Mouse (Mus musculus) lung, embryonic 16.5 days (tissue): ENCODE measurements around the gene Psme2. TPM values are rescaled to one million over a fixed set of nuclear protein-coding genes. Genes with fewer than 3 reads are reported as not detected.

ENCODE experiments used
- ATAC-seq: fragments of 200-750 bp; cut with Nextera tagmentation; 2 replicates; pipeline ENCODE4 v1.8.0; 2017; ENCODE audit warnings: low read depth, mild to moderate bottlenecking, moderate library complexity
- H3K27ac ChIP-seq: fragments of 300-500 bp; sonication (generic); 2 replicates; pipeline ENCODE4 v1.5.1; 2014; ENCODE audit warnings: mild to moderate bottlenecking, control low read depth, low read length
- H3K27me3 ChIP-seq: fragments of 300-500 bp; sonication (generic); 2 replicates; pipeline ENCODE4 v1.6.1; 2014; ENCODE audit warnings: low read depth, low read length, mixed read lengths; ENCODE audit not compliant: control insufficient read depth, insufficient read depth
- H3K36me3 ChIP-seq: fragments of 300-500 bp; sonication (generic); 2 replicates; pipeline ENCODE4 v1.6.1; 2014; ENCODE audit warnings: low read length; ENCODE audit not compliant: control insufficient read depth, insufficient read depth
- H3K4me1 ChIP-seq: fragments of 300-500 bp; sonication (generic); replicated peaks from 2 replicates; pipeline ENCODE4 v1.6.1; 2014; ENCODE audit warnings: low read length, mixed read lengths; ENCODE audit not compliant: control insufficient read depth, insufficient read depth
- H3K4me2 ChIP-seq: fragments of 300-500 bp; sonication (generic); 2 replicates; pipeline ENCODE4 v1.6.1; 2014; ENCODE audit warnings: low read depth, low read length, control low read depth
- H3K4me3 ChIP-seq: fragments of 300-500 bp; sonication (generic); 2 replicates; pipeline ENCODE4 v1.5.1; 2014; ENCODE audit warnings: mild to moderate bottlenecking, low read length, control low read depth
- H3K9ac ChIP-seq: fragments of 300-500 bp; sonication (generic); 2 replicates; pipeline ENCODE4 v1.6.1; 2014; ENCODE audit warnings: low read length, control low read depth
- H3K9me3 ChIP-seq: fragments of 300-500 bp; sonication (generic); 2 replicates; pipeline ENCODE4 v1.6.1; 2016; ENCODE audit warnings: low read length; ENCODE audit not compliant: control insufficient read depth
- WGBS: fragments of 180-500 bp; shearing (Covaris S2); extraction: QIAGEN DNeasy Blood & Tissue Kit; methylation state at CpG from one replicate; pipeline ENCODE4 v1.1.7; 2014; 5-methylcytosine and 5-hydroxymethylcytosine counted together
- polyA plus RNA-seq: library from polyadenylated mRNA; unstranded; fragments of >200 nt; fragmentation: Nextera tagmentation; extraction: Ambion mirVana; gene quantifications from 2 replicates; pipeline ENCODE4 v1.2.1, GENCODE M21; 2015

The Psme2 gene
- polyA plus RNA-seq, 1 experiment from 2014 or later: 250 TPM

DNA sequence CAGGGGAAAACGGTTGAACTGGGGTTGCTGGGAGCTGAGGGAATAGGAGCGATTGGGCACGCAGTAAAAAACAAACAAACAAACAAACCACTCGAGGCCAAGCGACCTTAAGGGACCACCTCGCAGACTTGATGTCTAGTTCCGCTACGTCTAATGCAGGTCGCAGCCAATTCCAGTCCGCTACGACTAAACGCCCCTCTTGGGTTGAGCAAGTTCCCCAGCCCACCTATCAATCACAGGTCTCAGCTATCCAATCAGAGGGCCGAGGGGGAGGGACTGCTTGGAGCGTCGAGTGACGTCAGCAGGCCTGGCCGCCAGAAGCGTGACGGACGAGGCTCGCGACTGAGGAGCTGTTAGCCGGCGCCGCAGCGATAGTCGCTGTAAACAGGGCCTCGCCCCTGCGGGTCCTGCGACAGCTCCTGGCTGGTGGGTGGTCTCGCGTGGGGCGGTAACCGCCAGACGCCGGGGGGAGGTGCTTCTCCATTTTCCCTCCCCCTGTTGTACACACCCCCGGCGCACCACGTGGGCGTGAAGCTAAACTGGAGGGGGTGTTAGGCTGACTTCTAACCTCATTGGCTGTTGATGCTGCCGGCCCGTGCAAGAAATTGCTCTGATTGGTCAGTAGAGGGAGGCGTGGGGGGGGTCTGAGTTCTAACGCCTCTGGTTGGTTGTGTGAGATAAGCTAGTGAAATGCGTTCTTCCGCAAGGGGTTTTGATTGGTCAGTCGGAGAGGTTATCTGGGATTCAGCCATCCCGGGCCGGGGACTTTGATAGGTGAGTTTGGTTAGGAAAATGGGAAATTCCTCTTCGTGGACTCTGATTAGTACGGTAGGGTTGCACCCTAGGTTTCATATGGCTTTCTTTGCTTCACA lies 30.5 kb downstream of the Psme2 start, which contains the start of gene A730061H03Rik:
Gene A730061H03Rik, minus strand, starts transcription at position 205 of the 872 bp plus-strand sequence.
- Histone ChIP-seq H3K4me2 (peak within 1 kb of the TSS; percentile 91), H3K27ac (peak within 1 kb of the TSS; percentile 100), H3K9ac (peak within 1 kb of the TSS; percentile 87), H3K36me3 (peaks cover 14% of the 10 kb centered on the region), H3K27me3 (no peaks in the 10 kb centered on the region), H3K4me3 (peak within 1 kb of the TSS; percentile 83), H3K4me1 (peaks cover 20% of the 10 kb centered on the region), H3K9me3 (no peaks in the 10 kb centered on the region)
- under 1% methylated on average over 51 of the region's 51 CpGs for WGBS
- ATAC-seq: peak; percentile 95

DNA sequence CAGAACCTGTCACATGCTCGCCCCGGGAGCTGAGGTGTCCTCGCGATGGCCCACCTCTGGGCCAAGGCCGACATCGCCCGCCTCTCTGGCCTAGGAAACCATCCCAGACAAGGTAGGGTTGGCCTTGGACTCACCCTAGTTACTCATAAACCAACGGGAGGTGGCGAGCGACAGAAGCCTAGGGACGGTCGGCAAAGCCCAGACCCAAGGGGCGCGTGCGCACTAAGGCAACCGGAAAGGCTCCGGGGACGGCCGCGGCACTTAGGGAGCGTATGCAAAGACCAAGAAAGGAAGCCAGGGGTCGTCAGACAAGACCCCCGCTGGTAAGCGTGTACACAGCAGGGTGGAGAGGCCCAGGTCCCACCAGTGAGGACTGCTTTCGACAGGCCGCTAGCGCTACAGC lies 31.1 kb downstream of the Psme2 start, which contains the start of gene Dcaf11:
Gene Dcaf11, plus strand, starts transcription at position 208 of the 403 bp plus-strand sequence.
- H3K27me3 ChIP-seq: no peaks in the 10 kb centered on the region
- no peaks in the 10 kb centered on the region for H3K9me3 ChIP-seq
- WGBS: under 1% methylated on average over 27 of the region's 27 CpGs
- H3K4me1 ChIP-seq: peaks cover 20% of the 10 kb centered on the region
- peak within 1 kb of the TSS; percentile 87 for H3K9ac ChIP-seq
- H3K27ac ChIP-seq: peak within 1 kb of the TSS; percentile 100
- peak; percentile 78 for ATAC-seq
- H3K4me2 ChIP-seq: peak within 1 kb of the TSS; percentile 91
- H3K36me3 ChIP-seq: peaks cover 10% of the 10 kb centered on the region
- peak within 1 kb of the TSS; percentile 83 for H3K4me3 ChIP-seq

GRCm38 (mm10) chr14:55558740-55559448 lies 32.0 kb downstream of the Psme2 start:
- no peaks in the 10 kb centered on the region for H3K27me3 ChIP-seq
- no peak overlapping the region for H3K9ac ChIP-seq
- 0 out of 2 replicates have a peak overlapping the region, but pooled peaks have one; percentile 17 for H3K27ac ChIP-seq
- no peak for ATAC-seq
- H3K4me2 ChIP-seq: peak overlapping the region; percentile 91
- no peak overlapping the region for H3K4me3 ChIP-seq
- H3K9me3 ChIP-seq: no peaks in the 10 kb centered on the region
- peaks cover 20% of the 10 kb centered on the region for H3K4me1 ChIP-seq
- peaks cover 1% of the 10 kb centered on the region; the same call in 1 of the 2 replicates for H3K36me3 ChIP-seq
- WGBS: 46% methylated on average over 6 of the region's 6 CpGs

GRCm38 (mm10) chr14:55557587-55557986 lies 33.3 kb downstream of the Psme2 start:
- Histone ChIP-seq H3K4me1 (peaks cover 20% of the 10 kb centered on the region), H3K4me3 (no peak overlapping the region), H3K4me2 (no peak overlapping the region), H3K9ac (no peak overlapping the region), H3K9me3 (no peaks in the 10 kb centered on the region), H3K27me3 (no peaks in the 10 kb centered on the region), H3K36me3 (no peaks in the 10 kb centered on the region), H3K27ac (0 out of 2 replicates have a peak overlapping the region, but pooled peaks have one; percentile 47)
- WGBS: 78% methylated on average over 3 of the region's 3 CpGs
- ATAC-seq: no peak

DNA sequence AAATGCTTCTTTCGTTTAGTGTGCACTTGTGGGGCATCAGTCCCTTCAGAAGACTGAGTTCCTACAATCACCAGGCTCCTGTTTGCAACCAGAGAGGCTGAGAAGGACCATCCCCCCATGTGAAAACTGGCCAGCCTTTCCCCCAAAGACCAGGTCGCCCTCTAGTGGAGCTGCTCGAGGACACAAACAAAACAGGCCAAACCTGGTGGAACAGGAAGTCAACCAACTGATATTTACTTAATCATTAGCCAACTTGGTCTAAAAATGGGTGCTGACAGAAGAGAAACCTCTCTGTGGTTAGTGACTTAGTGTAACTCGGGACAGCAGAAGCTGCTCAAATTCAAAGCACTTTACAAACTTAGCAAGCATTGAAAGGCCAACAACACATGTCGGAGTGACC lies 33.9 kb downstream of the Psme2 start:
- WGBS: 18% methylated on average over 5 of the region's 5 CpGs
- H3K36me3 ChIP-seq: no peaks in the 10 kb centered on the region
- ATAC-seq: no peak
- H3K4me2 ChIP-seq: no peak overlapping the region
- peak overlapping the region; percentile 47; the same call in 1 of the 2 replicates for H3K27ac ChIP-seq
- no peak overlapping the region for H3K4me3 ChIP-seq
- H3K9me3 ChIP-seq: no peaks in the 10 kb centered on the region
- H3K27me3 ChIP-seq: no peaks in the 10 kb centered on the region
- peaks cover 17% of the 10 kb centered on the region for H3K4me1 ChIP-seq
- H3K9ac ChIP-seq: no peak overlapping the region

DNA sequence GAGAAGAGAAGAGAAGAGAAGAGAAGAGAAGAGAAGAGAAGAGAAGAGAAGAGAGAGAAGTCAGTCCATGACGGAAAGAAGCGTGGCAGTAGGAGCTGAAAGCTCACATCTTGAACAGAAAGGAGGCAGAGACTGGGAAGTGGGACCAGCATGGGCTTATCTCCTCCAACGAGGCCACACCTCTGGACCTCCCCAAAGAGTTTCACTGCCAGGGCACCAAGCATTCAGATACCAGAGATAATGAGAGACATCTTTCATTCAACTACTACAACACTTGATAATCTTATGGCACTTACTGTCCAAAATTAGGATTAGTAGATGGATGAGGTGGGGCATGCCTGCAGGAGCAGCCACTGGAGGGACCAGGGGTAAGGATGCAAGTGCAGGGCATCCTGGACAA lies 35.1 kb downstream of the Psme2 start:
- Histone ChIP-seq H3K36me3 (no peaks in the 10 kb centered on the region), H3K4me1 (peaks cover 6% of the 10 kb centered on the region), H3K9ac (no peak overlapping the region), H3K27me3 (no peaks in the 10 kb centered on the region), H3K27ac (no peak overlapping the region), H3K9me3 (no peaks in the 10 kb centered on the region), H3K4me2 (no peak overlapping the region), H3K4me3 (no peak overlapping the region)
- WGBS: 74% methylated on average over 3 of the region's 3 CpGs
- ATAC-seq: no peak

DNA sequence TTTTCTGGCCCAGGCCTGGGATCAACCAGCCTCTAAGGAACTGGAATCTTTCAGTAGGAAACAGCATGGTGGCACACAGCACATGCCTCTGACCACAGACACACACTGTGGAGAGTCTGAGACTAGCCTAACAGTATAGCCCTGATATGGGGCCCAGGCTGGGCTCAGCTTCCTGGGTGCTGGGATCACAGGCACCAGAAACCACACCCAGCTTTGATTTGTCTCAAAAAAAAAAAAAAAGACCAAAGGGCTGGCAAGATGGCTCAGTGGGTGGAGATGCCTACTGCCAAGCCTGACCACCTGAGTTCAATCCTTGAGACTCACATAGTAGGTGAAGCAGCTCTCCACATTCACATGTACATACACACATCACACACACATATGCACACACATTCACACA lies 36.3 kb downstream of the Psme2 start:
- Histone ChIP-seq H3K27ac (no peak overlapping the region), H3K4me2 (no peak overlapping the region), H3K27me3 (no peaks in the 10 kb centered on the region), H3K9me3 (no peaks in the 10 kb centered on the region), H3K4me1 (peaks cover 6% of the 10 kb centered on the region), H3K4me3 (no peak overlapping the region), H3K9ac (no peak overlapping the region), H3K36me3 (peaks cover 1% of the 10 kb centered on the region)
- ATAC-seq: no peak

GRCm38 (mm10) chr14:55551794-55552193 lies 39.1 kb downstream of the Psme2 start:
- WGBS: 90% methylated on average over 8 of the region's 8 CpGs
- no peak for ATAC-seq
- H3K9me3 ChIP-seq: no peaks in the 10 kb centered on the region

GRCm38 (mm10) chr14:55551347-55551746 lies 39.6 kb downstream of the Psme2 start:
- H3K4me2 ChIP-seq: no peak overlapping the region
- H3K27me3 ChIP-seq: no peaks in the 10 kb centered on the region
- no peak overlapping the region for H3K27ac ChIP-seq
- H3K4me3 ChIP-seq: no peak overlapping the region
- no peak overlapping the region for H3K9ac ChIP-seq
- no peak for ATAC-seq
- H3K4me1 ChIP-seq: no peaks in the 10 kb centered on the region
- no peaks in the 10 kb centered on the region for H3K9me3 ChIP-seq
- 70% methylated on average over 5 of the region's 5 CpGs for WGBS
- peaks cover 21% of the 10 kb centered on the region for H3K36me3 ChIP-seq

More at GRCm38 (mm10) chr14:55551794-55552193, 39.1 kb downstream of the Psme2 start:
- Histone ChIP-seq H3K4me3 (no peak overlapping the region), H3K27ac (no peak overlapping the region), H3K9ac (no peak overlapping the region), H3K27me3 (no peaks in the 10 kb centered on the region), H3K4me2 (no peak overlapping the region), H3K36me3 (peaks cover 21% of the 10 kb centered on the region), H3K4me1 (peaks cover 2% of the 10 kb centered on the region)
